ENCODE assay signal across 15 mouse cellular contexts in the genomic region with DNA sequence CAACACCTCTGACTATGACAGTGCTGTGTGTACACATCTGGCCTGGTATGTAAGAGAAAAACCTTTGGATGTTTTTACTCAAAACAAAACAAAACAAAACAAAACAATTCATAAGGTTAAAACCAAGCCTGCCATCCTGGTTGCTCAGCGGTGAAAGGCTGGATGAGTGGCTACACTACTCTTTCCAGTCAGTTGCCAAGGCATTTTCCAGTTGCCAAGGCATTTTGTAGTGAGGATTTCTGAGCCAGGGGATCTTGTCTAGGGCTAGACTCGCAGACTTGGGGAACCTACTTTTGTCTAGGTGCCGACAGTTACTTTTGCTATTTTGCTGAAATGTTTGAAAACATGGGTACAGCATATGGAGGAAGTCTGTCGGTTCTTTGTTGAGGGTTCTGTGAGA.
"Had no signal": no experiment of that assay in that cellular context is flagged by ENCODE, and none has a peak within 500 bp of the region (broad histone marks: within the 10 kb centered on the region; RNA-seq: fewer than 3 reads in every experiment).

No protein-coding gene starts in this region.

- H3K27me3 ChIP-seq: intestine, embryonic 15.5 days; kidney, embryonic 15.5 days; lung, embryonic 15.5 days; stomach, embryonic 15.5 days had no signal

- H3K27ac ChIP-seq: intestine, embryonic 15.5 days; kidney, embryonic 15.5 days; liver, embryonic 12.5 days; lung, embryonic 15.5 days; macrophage had no signal

- H3K9me3 ChIP-seq: intestine, embryonic 15.5 days; kidney, embryonic 15.5 days; liver, embryonic 12.5 days; lung, embryonic 15.5 days; megakaryocyte, embryonic 14.5 days; stomach, embryonic 15.5 days had no signal

- ATAC-seq: intestine, embryonic 15.5 days; liver, embryonic 12.5 days had no signal

- H3K36me3 ChIP-seq: intestine, embryonic 15.5 days; kidney, embryonic 15.5 days; liver, embryonic 12.5 days; lung, embryonic 15.5 days; stomach, embryonic 15.5 days had no signal

- H3K4me3 ChIP-seq: intestine, embryonic 15.5 days; kidney, embryonic 15.5 days; liver, embryonic 12.5 days; lung, embryonic 15.5 days; megakaryocyte, embryonic 14.5 days; stomach, embryonic 15.5 days had no signal

- H3K9ac ChIP-seq: intestine, embryonic 15.5 days; kidney, embryonic 15.5 days; liver, embryonic 12.5 days; lung, embryonic 15.5 days; stomach, embryonic 15.5 days had no signal

- DNase-seq: kidney, adult 18-20 months; kidney, postnatal 14 days; layer of hippocampus, adult 9-11 months; layer of hippocampus, postnatal 36 days; lung, postnatal 14 days; right cerebral cortex, postnatal 14 days; thymus, adult 2 months; thymus, postnatal 4 days had no signal

- H3K4me2 ChIP-seq: intestine, embryonic 15.5 days; kidney, embryonic 15.5 days; liver, embryonic 12.5 days; lung, embryonic 15.5 days; stomach, embryonic 15.5 days had no signal
